Mouse (Mus musculus): ENCODE measurements around the gene Lpcat2. TPM values are rescaled to one million over a fixed set of nuclear protein-coding genes. Genes with fewer than 3 reads are reported as not detected.

Lpcat2 gene
- polyA plus RNA-seq, 1 experiment from 2014 or later, result 4.8 TPM

DNA sequence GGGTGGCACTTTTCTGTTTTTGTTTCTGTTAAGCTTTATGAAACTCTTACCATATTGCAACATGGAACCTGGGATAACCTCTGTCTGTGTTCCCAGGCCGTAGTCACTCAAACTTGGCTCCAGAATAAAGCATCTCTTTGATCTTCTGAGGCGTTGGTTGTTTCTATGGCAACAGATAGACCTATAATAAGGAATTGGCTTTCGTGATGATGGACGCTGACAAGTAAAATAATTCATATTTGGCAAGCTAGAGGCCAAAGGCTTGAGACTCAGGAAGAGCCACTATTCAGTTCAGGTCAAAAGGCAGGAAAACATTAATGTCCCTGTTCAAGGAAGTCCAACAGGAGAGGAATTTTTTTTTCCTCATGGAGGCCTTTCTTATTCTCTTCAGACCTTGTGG lies 73.8 kb downstream of the Lpcat2 start:
- WGBS, result 65% methylated on average over 4 of the region's 4 CpGs
- DNase-seq (ENCODE audit: low spot score), result no peak
- H3K36me3 ChIP-seq (replicated peaks; ENCODE audit: control insufficient read depth, insufficient read depth, low read depth, low read length), result no peaks in the 10 kb centered on the region
- H3K4me3 ChIP-seq (ENCODE audit: low read depth, low read length), result no peak overlapping the region
- H3K4me1 ChIP-seq (ENCODE audit: control insufficient read depth, insufficient read depth, low read length), result no peaks in the 10 kb centered on the region
- H3K27ac ChIP-seq (replicated peaks; ENCODE audit: low read depth, low read length), result no peak overlapping the region
- H3K27me3 ChIP-seq (ENCODE audit: control insufficient read depth, insufficient read depth, low read length), result no peaks in the 10 kb centered on the region
- no peak overlapping the region for H3K9ac ChIP-seq (replicated peaks; ENCODE audit: low read length)
- no peak overlapping the region for H3K4me2 ChIP-seq (ENCODE audit: low read depth, low read length)
- H3K9me3 ChIP-seq (replicated peaks; ENCODE audit: control insufficient read depth, low read length), result no peaks in the 10 kb centered on the region
- no peak for ATAC-seq (replicated peaks; ENCODE audit: insufficient number of reproducible peaks, low FRiP score, low TSS enrichment, low read depth)

DNA sequence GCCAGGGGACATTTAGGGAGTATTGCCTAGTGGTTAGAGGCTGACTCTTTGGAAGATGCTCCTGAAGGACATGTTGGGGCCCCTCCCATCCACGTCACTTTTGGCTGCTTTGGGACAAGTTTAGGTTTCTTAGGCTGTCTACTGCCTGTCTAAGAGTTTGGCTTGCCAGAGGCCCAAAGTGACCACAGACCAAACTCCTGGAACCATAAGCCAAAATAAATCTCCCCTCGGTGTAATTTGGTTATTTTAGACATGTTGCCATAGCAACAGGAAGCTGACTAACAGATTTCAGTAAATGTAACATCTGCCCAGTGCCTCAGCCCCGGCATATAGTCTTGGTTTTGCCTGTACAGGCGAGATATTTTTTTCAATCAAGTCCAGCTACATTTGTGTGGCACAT lies 82.9 kb downstream of the Lpcat2 start:
- ATAC-seq (replicated peaks; ENCODE audit: insufficient number of reproducible peaks, low FRiP score, low TSS enrichment, low read depth) (no peak), DNase-seq (ENCODE audit: low spot score) (no peak)
- H3K4me3 ChIP-seq (ENCODE audit: low read depth, low read length), result no peak overlapping the region
- H3K9me3 ChIP-seq (replicated peaks; ENCODE audit: control insufficient read depth, low read length), result no peaks in the 10 kb centered on the region
- no peak overlapping the region for H3K9ac ChIP-seq (replicated peaks; ENCODE audit: low read length)
- WGBS, result 81% methylated on average over 4 of the region's 4 CpGs
- no peaks in the 10 kb centered on the region for H3K27me3 ChIP-seq (ENCODE audit: control insufficient read depth, insufficient read depth, low read length)
- H3K4me1 ChIP-seq (ENCODE audit: control insufficient read depth, insufficient read depth, low read length), result no peaks in the 10 kb centered on the region
- H3K27ac ChIP-seq (replicated peaks; ENCODE audit: low read depth, low read length), result no peak overlapping the region
- no peaks in the 10 kb centered on the region for H3K36me3 ChIP-seq (replicated peaks; ENCODE audit: control insufficient read depth, insufficient read depth, low read depth, low read length)
- no peak overlapping the region for H3K4me2 ChIP-seq (ENCODE audit: low read depth, low read length)

DNA sequence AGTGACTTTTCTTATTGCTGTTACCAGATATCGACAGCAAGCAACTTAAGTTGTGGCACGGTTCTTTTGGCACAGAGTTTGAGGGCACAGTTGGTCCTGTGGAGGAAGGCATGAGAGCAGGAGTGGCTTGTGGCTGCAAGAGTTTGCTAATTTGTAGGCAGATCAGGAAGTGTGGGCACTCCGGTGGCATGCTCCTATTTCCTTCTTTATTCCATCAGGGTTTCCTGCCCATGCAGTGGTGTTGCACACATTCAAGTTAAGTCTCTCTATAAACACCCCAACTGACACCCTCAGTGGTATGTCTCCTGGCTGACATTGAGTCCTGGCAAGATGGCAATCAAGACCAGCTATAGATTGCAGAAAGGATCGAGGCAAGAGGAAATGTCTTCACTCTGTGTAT lies 93.9 kb downstream of the Lpcat2 start:
- Histone ChIP-seq H3K27me3 (ENCODE audit: control insufficient read depth, insufficient read depth, low read length) (no peaks in the 10 kb centered on the region), H3K4me2 (ENCODE audit: low read depth, low read length) (no peak overlapping the region), H3K9me3 (replicated peaks; ENCODE audit: control insufficient read depth, low read length) (no peaks in the 10 kb centered on the region), H3K4me1 (ENCODE audit: control insufficient read depth, insufficient read depth, low read length) (no peaks in the 10 kb centered on the region), H3K36me3 (replicated peaks; ENCODE audit: control insufficient read depth, insufficient read depth, low read depth, low read length) (no peaks in the 10 kb centered on the region), H3K27ac (replicated peaks; ENCODE audit: low read depth, low read length) (no peak overlapping the region), H3K9ac (replicated peaks; ENCODE audit: low read length) (no peak overlapping the region), H3K4me3 (ENCODE audit: low read depth, low read length) (no peak overlapping the region)
- no peak for ATAC-seq (replicated peaks; ENCODE audit: insufficient number of reproducible peaks, low FRiP score, low TSS enrichment, low read depth)
- 85% methylated on average over 4 of the region's 4 CpGs for WGBS
- no peak for DNase-seq (ENCODE audit: low spot score)

DNA sequence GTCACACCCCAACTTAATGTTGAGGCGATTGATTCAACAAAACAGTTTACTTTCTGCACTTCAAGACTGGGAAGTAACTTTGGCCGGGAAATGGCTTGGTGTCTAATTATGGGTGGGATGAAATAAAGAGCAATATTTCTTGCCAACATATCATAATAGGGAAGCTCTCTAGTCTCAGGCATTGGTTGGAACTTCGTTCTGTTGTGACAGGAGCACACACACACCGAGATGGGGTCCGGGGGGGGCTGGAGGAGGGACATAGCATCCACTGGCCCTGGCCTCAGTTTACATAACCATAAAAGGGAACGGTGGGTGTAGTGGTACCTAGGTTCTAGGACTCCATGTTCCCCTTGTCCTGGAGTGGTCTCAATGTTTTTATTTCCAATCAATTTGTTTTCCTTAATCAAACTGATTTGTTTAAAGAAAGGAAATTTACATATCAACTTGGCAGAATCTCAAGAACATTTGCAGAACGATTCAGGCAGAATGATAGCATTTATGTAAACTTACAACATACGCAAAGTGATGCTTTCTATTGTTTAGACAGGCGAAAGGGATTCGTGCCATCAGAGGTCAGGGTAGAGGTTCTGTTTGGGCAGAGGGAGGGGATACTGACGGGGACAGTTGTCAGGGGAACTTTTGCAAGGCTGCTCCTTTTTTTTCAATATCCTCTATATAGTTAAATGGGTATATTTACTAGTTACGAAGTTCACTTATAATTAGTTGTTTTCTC lies 95.7 kb downstream of the Lpcat2 start:
- WGBS, result 82% methylated on average over 12 of the region's 12 CpGs
- H3K36me3 ChIP-seq (replicated peaks; ENCODE audit: control insufficient read depth, insufficient read depth, low read depth, low read length), result no peaks in the 10 kb centered on the region
- no peak overlapping the region for H3K27ac ChIP-seq (replicated peaks; ENCODE audit: low read depth, low read length)
- H3K4me1 ChIP-seq (ENCODE audit: control insufficient read depth, insufficient read depth, low read length), result no peaks in the 10 kb centered on the region
- H3K9me3 ChIP-seq (replicated peaks; ENCODE audit: control insufficient read depth, low read length), result no peaks in the 10 kb centered on the region
- H3K9ac ChIP-seq (replicated peaks; ENCODE audit: low read length), result no peak overlapping the region
- ATAC-seq (replicated peaks; ENCODE audit: insufficient number of reproducible peaks, low FRiP score, low TSS enrichment, low read depth) (no peak), DNase-seq (ENCODE audit: low spot score) (no peak)
- no peaks in the 10 kb centered on the region for H3K27me3 ChIP-seq (ENCODE audit: control insufficient read depth, insufficient read depth, low read length)
- no peak overlapping the region for H3K4me3 ChIP-seq (ENCODE audit: low read depth, low read length)
- H3K4me2 ChIP-seq (ENCODE audit: low read depth, low read length), result no peak overlapping the region

DNA sequence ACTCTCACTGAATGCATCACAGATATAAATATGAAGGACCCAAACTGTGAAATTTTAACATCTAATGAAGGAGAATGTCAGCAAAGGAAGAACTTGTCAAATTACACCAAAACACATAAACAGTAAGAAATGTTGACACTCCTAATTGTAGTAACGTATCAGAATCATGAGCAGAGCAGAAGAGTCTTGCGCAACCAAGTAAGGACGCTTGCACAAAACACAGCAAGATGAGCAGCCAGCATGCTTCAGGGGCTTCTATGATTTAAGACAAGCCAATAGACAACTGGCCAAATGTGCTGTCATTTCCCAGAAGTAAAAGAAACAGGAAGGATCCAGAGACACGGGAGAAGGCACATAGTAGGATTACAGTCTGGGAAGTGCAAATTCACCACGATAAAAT lies 98.9 kb downstream of the Lpcat2 start:
- 86% methylated on average over 5 of the region's 5 CpGs for WGBS
- no peak overlapping the region for H3K9ac ChIP-seq (replicated peaks; ENCODE audit: low read length)
- DNase-seq (ENCODE audit: low spot score) (no peak), ATAC-seq (replicated peaks; ENCODE audit: insufficient number of reproducible peaks, low FRiP score, low TSS enrichment, low read depth) (no peak)
- H3K9me3 ChIP-seq (replicated peaks; ENCODE audit: control insufficient read depth, low read length), result no peaks in the 10 kb centered on the region
- no peak overlapping the region for H3K4me3 ChIP-seq (ENCODE audit: low read depth, low read length)
- no peak overlapping the region for H3K27ac ChIP-seq (replicated peaks; ENCODE audit: low read depth, low read length)
- H3K36me3 ChIP-seq (replicated peaks; ENCODE audit: control insufficient read depth, insufficient read depth, low read depth, low read length), result no peaks in the 10 kb centered on the region
- H3K4me1 ChIP-seq (ENCODE audit: control insufficient read depth, insufficient read depth, low read length), result no peaks in the 10 kb centered on the region
- H3K27me3 ChIP-seq (ENCODE audit: control insufficient read depth, insufficient read depth, low read length), result no peaks in the 10 kb centered on the region
- no peak overlapping the region for H3K4me2 ChIP-seq (ENCODE audit: low read depth, low read length)

DNA sequence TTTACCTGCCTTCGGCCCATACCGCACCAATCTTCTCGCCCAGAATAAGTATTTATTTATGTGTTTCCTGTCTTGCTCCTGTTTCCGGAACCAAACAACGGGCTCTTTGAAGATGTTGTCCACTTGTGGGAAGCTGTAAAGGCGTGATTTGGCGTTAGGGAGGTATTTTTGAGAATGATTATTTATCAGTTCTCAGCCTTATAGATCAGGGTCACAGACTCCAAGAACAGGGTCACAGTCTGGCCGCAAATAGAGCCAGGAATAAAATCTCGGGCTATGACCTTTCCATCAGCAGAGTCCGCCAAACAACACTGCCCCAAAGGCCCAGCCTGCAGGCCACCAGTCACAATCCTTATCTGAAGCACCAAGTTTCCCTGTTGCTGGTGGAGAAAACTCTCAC lies 104.6 kb downstream of the Lpcat2 start, which contains the start of gene Slc6a2:
Gene Slc6a2, plus strand, starts transcription at position 301 of the 400 bp plus-strand sequence.
- Histone ChIP-seq H3K9me3 (replicated peaks; ENCODE audit: control insufficient read depth, low read length) (no peaks in the 10 kb centered on the region), H3K36me3 (replicated peaks; ENCODE audit: control insufficient read depth, insufficient read depth, low read depth, low read length) (no peaks in the 10 kb centered on the region), H3K9ac (replicated peaks; ENCODE audit: low read length) (peak within 1 kb of the TSS; percentile 39), H3K4me3 (ENCODE audit: low read depth, low read length) (peak within 1 kb of the TSS; percentile 44), H3K4me1 (ENCODE audit: control insufficient read depth, insufficient read depth, low read length) (no peaks in the 10 kb centered on the region), H3K27ac (replicated peaks; ENCODE audit: low read depth, low read length) (no peak within 1 kb of the TSS), H3K27me3 (ENCODE audit: control insufficient read depth, insufficient read depth, low read length) (peaks cover 31% of the 10 kb centered on the region), H3K4me2 (ENCODE audit: low read depth, low read length) (peak within 1 kb of the TSS; percentile 94)
- ATAC-seq (replicated peaks; ENCODE audit: insufficient number of reproducible peaks, low FRiP score, low TSS enrichment, low read depth), result no peak
- DNase-seq (ENCODE audit: low spot score), result no peak
- 62% methylated on average over 10 of the region's 10 CpGs for WGBS

DNA sequence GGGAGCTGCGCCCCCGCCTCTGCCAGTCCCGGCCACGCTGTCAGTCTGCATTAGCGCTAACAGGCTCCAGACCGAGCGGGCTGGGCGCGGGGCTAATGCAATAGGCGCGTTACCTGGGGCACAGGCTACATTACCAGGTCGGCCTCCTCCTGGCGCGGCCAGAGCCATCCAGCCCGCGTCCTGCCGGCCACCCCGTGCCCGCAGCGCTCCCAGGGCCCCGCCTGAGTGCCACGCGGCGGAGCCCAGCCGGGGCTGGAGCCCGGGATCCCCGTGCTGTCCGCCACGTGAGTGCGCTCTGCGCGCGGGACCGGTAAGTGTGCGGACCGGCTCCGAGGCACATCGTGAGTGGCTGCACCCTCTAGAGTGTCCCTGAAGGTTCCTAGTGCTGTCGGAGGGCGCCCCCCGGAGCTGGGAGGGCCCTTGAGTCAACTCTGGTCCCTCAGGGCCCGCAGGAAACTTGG lies 105.3 kb downstream of the Lpcat2 start:
- ATAC-seq (replicated peaks; ENCODE audit: insufficient number of reproducible peaks, low FRiP score, low TSS enrichment, low read depth) (0 out of 2 replicates have a peak, but pooled peaks have one; percentile 72), DNase-seq (ENCODE audit: low spot score) (peak; percentile 56)
- Histone ChIP-seq H3K9me3 (replicated peaks; ENCODE audit: control insufficient read depth, low read length) (no peaks in the 10 kb centered on the region), H3K36me3 (replicated peaks; ENCODE audit: control insufficient read depth, insufficient read depth, low read depth, low read length) (no peaks in the 10 kb centered on the region), H3K4me3 (ENCODE audit: low read depth, low read length) (peak overlapping the region; percentile 44), H3K27ac (replicated peaks; ENCODE audit: low read depth, low read length) (no peak overlapping the region), H3K9ac (replicated peaks; ENCODE audit: low read length) (peak overlapping the region; percentile 39), H3K27me3 (ENCODE audit: control insufficient read depth, insufficient read depth, low read length) (peaks cover 31% of the 10 kb centered on the region), H3K4me2 (ENCODE audit: low read depth, low read length) (peak overlapping the region; percentile 94), H3K4me1 (ENCODE audit: control insufficient read depth, insufficient read depth, low read length) (no peaks in the 10 kb centered on the region)
- under 1% methylated on average over 42 of the region's 42 CpGs for WGBS

DNA sequence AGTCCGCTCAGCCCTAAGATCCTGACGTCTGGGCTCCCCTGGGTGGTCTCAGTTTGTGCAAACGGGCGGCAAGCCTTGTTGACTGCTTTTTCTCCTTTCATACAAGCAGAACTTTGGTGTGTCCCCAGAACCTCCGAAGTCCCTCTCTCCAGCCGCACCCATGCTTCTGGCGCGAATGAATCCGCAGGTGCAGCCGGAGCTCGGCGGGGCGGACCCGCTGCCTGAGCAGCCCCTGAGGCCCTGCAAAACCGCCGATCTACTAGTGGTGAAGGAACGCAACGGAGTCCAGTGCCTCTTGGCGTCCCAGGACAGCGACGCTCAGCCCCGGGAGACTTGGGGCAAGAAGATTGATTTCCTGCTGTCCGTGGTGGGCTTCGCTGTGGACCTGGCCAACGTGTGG lies 105.9 kb downstream of the Lpcat2 start:
- Histone ChIP-seq H3K4me3 (ENCODE audit: low read depth, low read length) (peak overlapping the region; percentile 44), H3K9me3 (replicated peaks; ENCODE audit: control insufficient read depth, low read length) (no peaks in the 10 kb centered on the region), H3K27me3 (ENCODE audit: control insufficient read depth, insufficient read depth, low read length) (peaks cover 31% of the 10 kb centered on the region), H3K9ac (replicated peaks; ENCODE audit: low read length) (no peak overlapping the region), H3K4me1 (ENCODE audit: control insufficient read depth, insufficient read depth, low read length) (no peaks in the 10 kb centered on the region), H3K36me3 (replicated peaks; ENCODE audit: control insufficient read depth, insufficient read depth, low read depth, low read length) (no peaks in the 10 kb centered on the region), H3K4me2 (ENCODE audit: low read depth, low read length) (peak overlapping the region; percentile 94), H3K27ac (replicated peaks; ENCODE audit: low read depth, low read length) (no peak overlapping the region)
- DNase-seq (ENCODE audit: low spot score) (peak; percentile 19), ATAC-seq (replicated peaks; ENCODE audit: insufficient number of reproducible peaks, low FRiP score, low TSS enrichment, low read depth) (no peak)
- 2% methylated on average over 25 of the region's 25 CpGs for WGBS

Measured in embryonic facial prominence, embryonic 11.5 days (tissue).